Mouse (Mus musculus) MEL (cell line): ENCODE results near the gene Arhgef17.

ENCODE experiments used
- CTCF ChIP-seq, 3 experiments: IDR thresholded peaks in 2 of 3; conservative IDR thresholded peaks in 1 of 3; 2 replicates each; pipeline ENCODE4 v1.5.1; 2011 to 2012; ENCODE audit warnings: low read length in 3 of 3, low read depth in 2 of 3, mild to moderate bottlenecking in 2 of 3, improper control_type of control experiment in 1 of 3, inconsistent platforms in 1 of 3, mixed read lengths in 1 of 3, moderate library complexity in 1 of 3; ENCODE audit not compliant: control insufficient read depth in 1 of 3, insufficient read depth in 1 of 3, poor library complexity in 1 of 3, severe bottlenecking in 1 of 3
- EP300 ChIP-seq, 2 experiments: IDR thresholded peaks; 2 replicates each; pipeline ENCODE4 v1.6.1; 2011; ENCODE audit warnings: improper control_type of control experiment in 2 of 2, low read length in 2 of 2, low read depth in 1 of 2, mild to moderate bottlenecking in 1 of 2
- GABPA ChIP-seq: IDR thresholded peaks from 2 replicates; pipeline ENCODE4 v1.6.1; 2012; ENCODE audit warnings: low read depth, mild to moderate bottlenecking, inconsistent platforms, low read length, improper control_type of control experiment, moderate library complexity
- JUND ChIP-seq: IDR thresholded peaks from 2 replicates; pipeline ENCODE4 v1.6.1; 2011; ENCODE audit warnings: low read depth, mild to moderate bottlenecking, improper control_type of control experiment, low read length
- MAX ChIP-seq: IDR thresholded peaks from 2 replicates; pipeline ENCODE4 v1.6.1; 2011; ENCODE audit warnings: low read length, improper control_type of control experiment
- NELFE ChIP-seq: IDR thresholded peaks from 2 replicates; pipeline ENCODE4 v1.6.1; 2011; ENCODE audit warnings: low read depth, low read length, improper control_type of control experiment
- POLR2A ChIP-seq, 2 experiments: IDR thresholded peaks; 2 replicates each; pipeline ENCODE4 v1.6.1; 2011 to 2012; ENCODE audit warnings: low read length in 2 of 2, mild to moderate bottlenecking in 2 of 2, control low read depth in 1 of 2, improper control_type of control experiment in 1 of 2, low read depth in 1 of 2, moderate library complexity in 1 of 2; ENCODE audit not compliant: control insufficient read depth in 1 of 2, insufficient read depth in 1 of 2, poor library complexity in 1 of 2
- RCOR1 ChIP-seq: IDR thresholded peaks from 2 replicates; pipeline ENCODE4 v1.6.1; 2012; ENCODE audit warnings: low read depth, mild to moderate bottlenecking, inconsistent platforms, low read length, improper control_type of control experiment
- TBP ChIP-seq: IDR thresholded peaks from 2 replicates; pipeline ENCODE4 v1.8.0; 2011; ENCODE audit warnings: low read depth, low read length, improper control_type of control experiment

DNA sequence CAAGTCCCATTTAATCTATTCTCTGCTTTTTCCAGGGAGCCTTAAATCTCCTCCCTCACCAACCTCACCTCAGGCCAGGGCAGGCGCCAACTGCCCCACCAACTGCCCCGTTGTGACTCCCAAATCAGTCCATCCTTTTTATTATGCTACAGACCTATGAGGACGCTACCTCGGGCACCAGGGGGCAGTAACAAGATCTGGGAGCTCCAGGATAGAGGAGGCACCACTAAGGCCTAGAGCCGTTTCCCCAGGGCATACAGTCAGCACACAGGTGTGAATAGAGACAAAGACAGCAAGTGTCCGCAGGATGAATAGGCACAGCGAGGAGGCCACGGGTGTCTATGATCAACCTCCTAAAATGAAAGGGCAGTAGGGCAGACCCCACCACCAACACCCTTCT, 23.3 kb downstream of the Arhgef17 start:
- no peak for TF ChIP-seq JUND
- TF ChIP-seq GABPA, result no peak
- no peak for TF ChIP-seq EP300 (IDR thresholded peaks at IDR 0.05; ENCODE audit: low read depth in 1 of 2, low read length in 2 of 2)
- no peak for TF ChIP-seq POLR2A (IDR thresholded peaks at IDR 0.05; ENCODE audit: control insufficient read depth in 1 of 2, insufficient read depth in 1 of 2, low read depth in 1 of 2, low read length in 2 of 2, poor library complexity in 1 of 2)
- no peak for TF ChIP-seq MAX
- TF ChIP-seq NELFE, result no peak
- TF ChIP-seq TBP, result no peak
- TF ChIP-seq CTCF (IDR thresholded peaks at IDR 0.05 in 2 of 3, conservative IDR thresholded peaks at IDR 0.05 in 1 of 3; ENCODE audit: control insufficient read depth in 1 of 3, insufficient read depth in 1 of 3, low read depth in 2 of 3, low read length in 3 of 3, poor library complexity in 1 of 3, severe bottlenecking in 1 of 3), result peak; percentile 9 to 45 (median 43); a peak in 5 of 6 replicates
- TF ChIP-seq RCOR1, result no peak
